Comparison of ENCODE assay signal across 8 mouse cellular contexts in genomic region chr12:53252213-53252571, GRCm38 (mm10). TPM values are rescaled to one million over a fixed set of nuclear protein-coding genes. Genes with fewer than 3 reads are reported as not detected.
DNase-seq lines count a peak whose midpoint lies in the region; ATAC-seq and TF ChIP-seq lines count a peak whose summit lies in the region.

No protein-coding gene starts in this region.

- peak overlapping the region; percentile 50; the same call in 1 of the 2 replicates for H3K9ac ChIP-seq in liver, embryonic 13.5 days
- peak overlapping the region; percentile 72 for H3K9ac ChIP-seq in stomach, postnatal 0 days (ENCODE audit: low read length)

- peak overlapping the region; percentile 72 for H3K4me2 ChIP-seq in liver, embryonic 13.5 days
- H3K4me2 ChIP-seq in stomach, postnatal 0 days (replicated peaks; ENCODE audit: low read depth) = peak overlapping the region; percentile 92

- DNase-seq in gastrocnemius, postnatal 10 days = peak; percentile 45
- DNase-seq in gastrocnemius, postnatal 25 days = no peak
- peak; percentile 44 for DNase-seq in right cerebral cortex, postnatal 4 days
- DNase-seq in right cerebral cortex, adult 2 months (ENCODE audit: low spot score in 2 of 2) = no peak
- peak; percentile 16 to 22 for DNase-seq in heart, postnatal 10 days
- no peak for DNase-seq in liver, embryonic 13.5 days
- DNase-seq in stomach, postnatal 0 days (ENCODE audit: low spot score) = no peak
- DNase-seq in urinary bladder, postnatal 25 days (ENCODE audit: low spot score) = no peak

- no peak for TF ChIP-seq EP300 in stomach, postnatal 0 days (optimal IDR thresholded peaks at IDR 0.05)

- no peaks in the 10 kb centered on the region for H3K4me1 ChIP-seq in liver, embryonic 13.5 days (replicated peaks)
- H3K4me1 ChIP-seq in stomach, postnatal 0 days (replicated peaks; ENCODE audit: control insufficient read depth, insufficient read depth) = no peaks in the 10 kb centered on the region

- 0% methylated on average over 18 of the region's 23 CpGs for WGBS in liver, embryonic 13.5 days (ENCODE audit: insufficient replicate concordance)
- 2% methylated on average over 15 of the region's 23 CpGs for WGBS in stomach, postnatal 0 days

- ATAC-seq in liver, embryonic 13.5 days (ENCODE audit: low read depth) = 0 out of 2 replicates have a peak, but pooled peaks have one; percentile 20
- no peak; the same call in none of the 2 replicates for ATAC-seq in stomach, postnatal 0 days (ENCODE audit: low FRiP score, low TSS enrichment)

- no peaks in the 10 kb centered on the region for H3K9me3 ChIP-seq in liver, embryonic 13.5 days (replicated peaks)
- no peaks in the 10 kb centered on the region for H3K9me3 ChIP-seq in stomach, postnatal 0 days (ENCODE audit: control insufficient read depth, low read length)

- H3K36me3 ChIP-seq in liver, embryonic 13.5 days = no peaks in the 10 kb centered on the region
- H3K36me3 ChIP-seq in stomach, postnatal 0 days (ENCODE audit: control insufficient read depth, insufficient read depth, low read length) = no peaks in the 10 kb centered on the region

- peak overlapping the region; percentile 62 for H3K4me3 ChIP-seq in liver, embryonic 13.5 days (replicated peaks)
- H3K4me3 ChIP-seq in stomach, postnatal 0 days (ENCODE audit: low read depth, low read length) = peak overlapping the region; percentile 71

- TF ChIP-seq CTCF in stomach, postnatal 0 days (IDR thresholded peaks at IDR 0.05; ENCODE audit: low read depth) = no peak

- intact Hi-C loops in heart, postnatal 10 days (cut with DNase I) = loop anchor here (5.0 to 10.0 kb wide), 2 partner anchors 185 to 813 kb away; no protein-coding TSS in a partner anchor

- H3K27ac ChIP-seq in liver, embryonic 13.5 days = no peak overlapping the region
- peak overlapping the region; percentile 82; the same call in 1 of the 2 replicates for H3K27ac ChIP-seq in stomach, postnatal 0 days (replicated peaks)

- H3K27me3 ChIP-seq in liver, embryonic 13.5 days = peaks cover 87% of the 10 kb centered on the region
- H3K27me3 ChIP-seq in stomach, postnatal 0 days (ENCODE audit: control insufficient read depth, insufficient read depth, low read length) = peaks cover 11% of the 10 kb centered on the region; the same call in 1 of the 2 replicates

RNA-seq across cellular contexts. Expression of gene Npas3, which starts 3.7 kb away (rescaled TPM):
- 1 to 10 TPM; 2.6 to 4.8 TPM for total RNA-seq in gastrocnemius, postnatal 10 days (2021)
- total RNA-seq in gastrocnemius, postnatal 25 days (2021) = under 1 TPM; 0.23 to 0.24 TPM
- total RNA-seq in heart, postnatal 10 days (2021) = 1 to 10 TPM; 1.9 to 2.0 TPM
- 0.15 and 0.16 TPM in 2 replicates for polyA plus RNA-seq in liver, embryonic 13.5 days (2015; fragmentation: Nextera tagmentation; extraction: Ambion mirVana)
- 0.61 and 1.2 TPM in 2 replicates for polyA plus RNA-seq in stomach, postnatal 0 days (2015; fragmentation: Nextera tagmentation; extraction: Ambion mirVana)

Comparison
In these comparisons a context has a peak if more than half of its experiments do, and no peak if none do; other contexts are left out.
1. DNase-seq: peak in gastrocnemius, postnatal 10 days (single experiment), right cerebral cortex, postnatal 4 days (single experiment) and heart, postnatal 10 days (2 of 2); none in gastrocnemius, postnatal 25 days (single experiment), right cerebral cortex, adult 2 months (0 of 2), liver, embryonic 13.5 days (single experiment), stomach, postnatal 0 days (single experiment) and urinary bladder, postnatal 25 days (single experiment).